Mouse (Mus musculus): ENCODE measurements around the gene Trp53tg5. TPM values are rescaled to one million over a fixed set of nuclear protein-coding genes. Genes with fewer than 3 reads are reported as not detected.

Gene Trp53tg5
- polyA plus RNA-seq (2015; fragmentation: Nextera tagmentation; extraction: Ambion mirVana) = not detected in 2 replicates

DNA sequence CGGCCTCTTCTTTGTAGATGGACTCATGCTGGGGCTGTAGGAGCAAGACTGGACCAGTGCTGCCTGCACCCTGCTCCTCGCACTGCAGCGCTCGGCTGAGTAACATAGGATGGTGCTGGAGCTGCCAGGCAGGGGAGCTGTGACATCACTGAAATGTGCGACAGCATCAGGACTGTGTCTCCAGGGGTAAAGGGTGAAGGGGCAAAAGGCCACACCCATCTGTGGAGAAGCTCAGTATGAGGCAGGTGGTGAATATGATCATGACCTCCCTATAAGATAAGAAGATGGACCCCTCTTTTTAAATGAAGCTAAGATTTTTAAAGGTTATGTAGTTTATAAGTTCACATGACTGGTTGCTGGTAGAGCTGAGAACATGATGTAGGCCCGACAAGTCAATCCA, at the start of gene Trp53tg5:
Gene Trp53tg5 (minus strand): TSS at position 101 of the 400 bp plus-strand sequence.
- Histone ChIP-seq H3K9ac (ENCODE audit: low read depth, low read length) (no peak within 1 kb of the TSS), H3K9me3 (ENCODE audit: control insufficient read depth, low read length) (no peaks in the 10 kb centered on the region), H3K4me1 (ENCODE audit: control insufficient read depth, insufficient read depth, low read depth, low read length) (no peaks in the 10 kb centered on the region), H3K36me3 (ENCODE audit: control insufficient read depth, insufficient read depth, low read length) (peaks cover 22% of the 10 kb centered on the region), H3K4me2 (ENCODE audit: low read length) (no peak within 1 kb of the TSS), H3K4me3 (ENCODE audit: low read length) (no peak within 1 kb of the TSS), H3K27ac (ENCODE audit: low read depth, low read length) (no peak within 1 kb of the TSS), H3K27me3 (replicated peaks; ENCODE audit: control insufficient read depth, insufficient read depth, low read length) (no peaks in the 10 kb centered on the region)
- ATAC-seq = no peak
- 83% methylated on average over 6 of the region's 6 CpGs for WGBS

DNA sequence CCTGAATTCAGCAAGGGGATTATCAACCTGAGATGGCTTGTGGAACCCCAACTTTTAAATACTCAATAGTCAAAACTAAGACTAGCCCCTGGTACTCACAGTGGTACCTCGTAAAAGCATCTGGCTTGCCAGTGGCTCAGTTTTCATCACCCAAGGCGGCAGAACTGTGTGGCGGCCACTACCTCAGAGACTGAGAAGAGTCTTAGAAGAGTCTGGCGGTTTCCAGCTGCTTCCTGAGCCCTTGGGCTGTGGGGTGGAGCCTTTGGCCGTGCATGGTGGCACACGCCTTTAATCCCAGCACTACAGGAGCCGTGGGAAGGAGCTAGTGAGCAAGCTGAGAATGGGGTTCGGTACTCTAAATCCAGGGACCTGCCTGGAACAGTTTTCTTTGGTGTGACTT, 48.8 kb upstream of the Trp53tg5 start:
- Histone ChIP-seq H3K9ac (ENCODE audit: low read depth, low read length) (no peak overlapping the region), H3K9me3 (ENCODE audit: control insufficient read depth, low read length) (peaks cover 3% of the 10 kb centered on the region; the same call in 1 of the 2 replicates), H3K4me3 (ENCODE audit: low read length) (no peak overlapping the region), H3K4me2 (ENCODE audit: low read length) (no peak overlapping the region), H3K4me1 (ENCODE audit: control insufficient read depth, insufficient read depth, low read depth, low read length) (no peaks in the 10 kb centered on the region), H3K27ac (ENCODE audit: low read depth, low read length) (no peak overlapping the region), H3K36me3 (ENCODE audit: control insufficient read depth, insufficient read depth, low read length) (no peaks in the 10 kb centered on the region), H3K27me3 (replicated peaks; ENCODE audit: control insufficient read depth, insufficient read depth, low read length) (no peaks in the 10 kb centered on the region)
- WGBS = 41% methylated on average over 8 of the region's 8 CpGs
- ATAC-seq = no peak

DNA sequence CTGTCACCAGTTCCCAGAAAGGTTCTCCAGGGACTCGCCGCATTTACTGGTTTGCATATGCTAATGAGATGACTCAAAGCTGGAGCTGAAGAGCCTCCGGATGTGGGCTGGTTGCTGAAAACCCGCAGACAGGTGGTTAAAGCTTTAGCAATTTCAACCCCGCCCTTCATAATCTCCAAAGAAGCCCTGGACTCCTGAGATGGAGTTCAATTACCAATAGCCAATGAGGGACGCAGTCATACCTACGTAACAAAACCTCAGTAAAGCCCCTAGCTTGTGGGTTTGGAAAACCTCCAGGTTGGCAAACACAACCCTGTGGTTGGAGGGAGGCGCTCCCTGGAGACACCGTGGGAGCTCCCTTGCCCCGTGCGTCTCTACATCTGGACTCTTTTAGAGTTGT, 48.3 kb upstream of the Trp53tg5 start:
- ATAC-seq = no peak
- peaks cover 3% of the 10 kb centered on the region; the same call in 1 of the 2 replicates for H3K9me3 ChIP-seq (ENCODE audit: control insufficient read depth, low read length)
- no peak overlapping the region for H3K27ac ChIP-seq (ENCODE audit: low read depth, low read length)
- H3K4me1 ChIP-seq (ENCODE audit: control insufficient read depth, insufficient read depth, low read depth, low read length) = no peaks in the 10 kb centered on the region
- H3K4me3 ChIP-seq (ENCODE audit: low read length) = no peak overlapping the region
- no peak overlapping the region for H3K9ac ChIP-seq (ENCODE audit: low read depth, low read length)
- 11% methylated on average over 11 of the region's 11 CpGs for WGBS
- peak overlapping the region; percentile 18 for H3K4me2 ChIP-seq (ENCODE audit: low read length)
- H3K27me3 ChIP-seq (replicated peaks; ENCODE audit: control insufficient read depth, insufficient read depth, low read length) = no peaks in the 10 kb centered on the region
- H3K36me3 ChIP-seq (ENCODE audit: control insufficient read depth, insufficient read depth, low read length) = no peaks in the 10 kb centered on the region

DNA sequence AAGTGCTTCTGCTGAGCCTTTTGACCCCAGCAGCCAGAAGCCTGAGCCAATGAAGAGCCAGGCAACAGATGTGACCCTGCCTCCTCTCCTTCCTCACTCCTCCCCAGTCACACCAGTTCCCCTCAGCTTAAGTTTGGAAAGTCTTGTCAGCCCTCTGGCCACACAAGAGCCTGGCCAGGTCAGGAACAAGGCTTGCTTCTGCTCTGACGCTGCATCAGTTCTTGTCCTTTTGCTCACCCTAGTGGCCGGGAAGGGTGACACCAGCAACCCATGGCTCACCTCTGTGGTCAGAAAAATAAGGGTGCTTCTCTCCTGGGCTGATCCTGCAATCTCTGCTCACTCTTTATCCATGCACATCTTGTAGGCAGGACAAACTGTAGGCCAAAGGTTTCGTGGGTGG, 47.3 kb upstream of the Trp53tg5 start:
- Histone ChIP-seq H3K9ac (ENCODE audit: low read depth, low read length) (no peak overlapping the region), H3K36me3 (ENCODE audit: control insufficient read depth, insufficient read depth, low read length) (no peaks in the 10 kb centered on the region), H3K27ac (ENCODE audit: low read depth, low read length) (no peak overlapping the region), H3K4me3 (ENCODE audit: low read length) (no peak overlapping the region), H3K27me3 (replicated peaks; ENCODE audit: control insufficient read depth, insufficient read depth, low read length) (no peaks in the 10 kb centered on the region), H3K4me1 (ENCODE audit: control insufficient read depth, insufficient read depth, low read depth, low read length) (no peaks in the 10 kb centered on the region), H3K4me2 (ENCODE audit: low read length) (no peak overlapping the region), H3K9me3 (ENCODE audit: control insufficient read depth, low read length) (0 out of 2 replicates have a peak, but pooled peaks cover 3% of the 10 kb centered on the region)
- ATAC-seq = no peak; the same call in 1 of the 2 replicates
- 13% methylated on average over 3 of the region's 3 CpGs for WGBS

DNA sequence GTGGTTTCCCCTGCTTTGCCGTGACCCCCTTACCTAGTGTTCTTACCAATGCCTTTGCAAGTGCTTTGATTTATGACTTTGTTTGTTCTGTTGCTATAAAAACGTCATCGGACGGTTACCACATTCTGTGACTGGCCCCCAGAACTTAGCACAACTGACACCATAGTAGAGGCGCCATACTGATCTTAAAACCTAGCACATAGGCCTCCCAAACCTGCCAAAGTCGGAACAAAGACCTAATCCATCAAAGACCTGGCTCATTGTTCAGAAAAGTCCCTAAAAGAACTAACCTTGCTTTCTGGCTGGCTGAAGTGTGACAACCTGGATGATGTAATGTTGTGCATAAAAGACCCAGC, 45.6 kb upstream of the Trp53tg5 start:
- no peak overlapping the region for H3K27ac ChIP-seq (ENCODE audit: low read depth, low read length)
- no peak overlapping the region for H3K4me2 ChIP-seq (ENCODE audit: low read length)
- WGBS = 75% methylated on average over 6 of the region's 6 CpGs
- ATAC-seq = no peak
- H3K9ac ChIP-seq (ENCODE audit: low read depth, low read length) = no peak overlapping the region
- H3K4me3 ChIP-seq (ENCODE audit: low read length) = no peak overlapping the region
- H3K9me3 ChIP-seq (ENCODE audit: control insufficient read depth, low read length) = 0 out of 2 replicates have a peak, but pooled peaks cover 3% of the 10 kb centered on the region
- H3K36me3 ChIP-seq (ENCODE audit: control insufficient read depth, insufficient read depth, low read length) = no peaks in the 10 kb centered on the region
- H3K4me1 ChIP-seq (ENCODE audit: control insufficient read depth, insufficient read depth, low read depth, low read length) = no peaks in the 10 kb centered on the region
- H3K27me3 ChIP-seq (replicated peaks; ENCODE audit: control insufficient read depth, insufficient read depth, low read length) = no peaks in the 10 kb centered on the region

DNA sequence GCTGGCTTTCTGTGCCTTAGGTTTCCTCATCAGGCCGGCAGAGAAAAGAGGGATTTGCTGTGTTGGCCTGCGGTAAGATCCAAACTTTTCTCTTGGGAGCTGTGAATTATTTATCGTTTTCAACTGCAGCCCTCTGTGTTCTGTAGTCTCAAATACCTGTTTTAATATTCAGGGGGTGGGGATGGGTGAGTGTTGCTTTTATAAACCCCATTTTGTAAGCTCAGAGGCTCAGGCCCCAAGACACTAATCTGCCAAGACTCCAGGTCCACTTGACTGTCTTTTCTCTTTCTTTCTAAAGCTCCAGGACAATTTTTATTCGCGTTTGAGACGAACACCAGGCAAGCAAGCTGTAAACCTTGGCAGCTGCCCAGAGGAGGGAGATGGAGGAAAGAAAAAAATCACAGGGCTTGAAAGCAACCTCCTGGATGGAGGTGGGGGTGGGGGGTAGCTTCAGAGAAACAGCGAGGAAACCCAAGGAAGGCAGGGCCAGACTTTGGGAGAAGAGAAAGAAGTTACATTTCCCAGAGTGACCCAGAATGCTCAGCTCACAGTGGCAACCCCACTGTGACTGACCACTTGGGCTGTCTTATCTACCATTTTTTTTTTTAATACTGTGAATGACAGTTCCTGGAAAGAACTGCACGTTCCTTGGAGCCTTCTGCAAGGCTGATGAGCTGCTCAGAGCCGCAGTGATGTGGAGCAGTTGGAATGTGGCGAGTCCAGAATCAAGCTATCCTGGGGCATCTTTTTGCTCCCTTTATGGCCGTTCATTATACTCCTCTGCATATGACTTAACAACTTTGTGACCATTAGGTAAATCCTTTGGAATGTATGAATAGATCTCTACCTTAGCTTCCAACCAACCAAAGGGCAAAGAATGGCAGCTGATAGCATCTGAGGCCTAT, 45.0 kb upstream of the Trp53tg5 start:
- H3K9me3 ChIP-seq (ENCODE audit: control insufficient read depth, low read length) = 0 out of 2 replicates have a peak, but pooled peaks cover 3% of the 10 kb centered on the region
- 57% methylated on average over 11 of the region's 11 CpGs for WGBS
- H3K4me1 ChIP-seq (ENCODE audit: control insufficient read depth, insufficient read depth, low read depth, low read length) = no peaks in the 10 kb centered on the region
- no peak for ATAC-seq
- no peak overlapping the region for H3K9ac ChIP-seq (ENCODE audit: low read depth, low read length)
- H3K27me3 ChIP-seq (replicated peaks; ENCODE audit: control insufficient read depth, insufficient read depth, low read length) = no peaks in the 10 kb centered on the region
- no peaks in the 10 kb centered on the region for H3K36me3 ChIP-seq (ENCODE audit: control insufficient read depth, insufficient read depth, low read length)
- no peak overlapping the region for H3K4me2 ChIP-seq (ENCODE audit: low read length)
- H3K4me3 ChIP-seq (ENCODE audit: low read length) = no peak overlapping the region
- H3K27ac ChIP-seq (ENCODE audit: low read depth, low read length) = no peak overlapping the region

DNA sequence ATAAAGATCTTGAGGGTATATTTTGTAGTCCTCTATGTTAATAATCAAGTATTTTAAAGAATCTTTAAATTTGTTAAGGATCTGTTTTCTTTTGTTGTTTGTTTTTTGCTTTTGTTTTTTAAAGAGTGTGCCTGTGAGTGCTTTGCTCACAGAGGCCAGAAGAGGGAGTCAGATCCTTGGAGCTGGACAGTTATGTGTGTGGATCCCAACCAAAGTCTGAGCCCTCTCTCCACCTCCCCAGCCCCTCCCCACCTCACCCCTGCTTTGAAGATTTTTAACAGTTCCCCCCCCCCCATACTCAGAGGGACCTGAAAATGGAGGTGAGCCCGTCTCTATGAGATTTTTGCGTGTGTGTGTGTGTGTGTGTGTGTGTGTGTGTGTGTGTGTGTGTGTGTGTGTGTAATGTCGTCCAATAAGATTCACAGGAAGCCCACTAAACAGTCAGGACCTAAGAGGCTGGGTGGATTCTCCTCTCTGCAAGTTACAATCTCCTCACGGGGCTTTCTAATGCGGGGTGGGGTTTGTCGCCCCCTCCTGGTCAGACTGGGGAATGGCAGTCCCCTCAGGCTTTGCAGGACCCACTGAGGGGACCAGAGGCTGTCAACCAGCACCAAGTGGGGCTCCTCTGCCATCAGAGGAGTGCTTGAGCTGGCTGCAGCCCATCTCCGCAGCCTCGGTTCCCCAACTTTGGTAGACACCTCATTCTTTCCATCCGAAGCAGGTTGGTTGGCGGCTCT, 44.1 kb upstream of the Trp53tg5 start:
- H3K4me2 ChIP-seq (ENCODE audit: low read length) = no peak overlapping the region
- H3K27ac ChIP-seq (ENCODE audit: low read depth, low read length) = no peak overlapping the region
- ATAC-seq = no peak
- no peaks in the 10 kb centered on the region for H3K27me3 ChIP-seq (replicated peaks; ENCODE audit: control insufficient read depth, insufficient read depth, low read length)
- H3K9ac ChIP-seq (ENCODE audit: low read depth, low read length) = no peak overlapping the region
- H3K4me3 ChIP-seq (ENCODE audit: low read length) = no peak overlapping the region
- 30% methylated on average over 10 of the region's 10 CpGs for WGBS
- no peaks in the 10 kb centered on the region for H3K9me3 ChIP-seq (ENCODE audit: control insufficient read depth, low read length)
- H3K4me1 ChIP-seq (ENCODE audit: control insufficient read depth, insufficient read depth, low read depth, low read length) = no peaks in the 10 kb centered on the region
- H3K36me3 ChIP-seq (ENCODE audit: control insufficient read depth, insufficient read depth, low read length) = no peaks in the 10 kb centered on the region

DNA sequence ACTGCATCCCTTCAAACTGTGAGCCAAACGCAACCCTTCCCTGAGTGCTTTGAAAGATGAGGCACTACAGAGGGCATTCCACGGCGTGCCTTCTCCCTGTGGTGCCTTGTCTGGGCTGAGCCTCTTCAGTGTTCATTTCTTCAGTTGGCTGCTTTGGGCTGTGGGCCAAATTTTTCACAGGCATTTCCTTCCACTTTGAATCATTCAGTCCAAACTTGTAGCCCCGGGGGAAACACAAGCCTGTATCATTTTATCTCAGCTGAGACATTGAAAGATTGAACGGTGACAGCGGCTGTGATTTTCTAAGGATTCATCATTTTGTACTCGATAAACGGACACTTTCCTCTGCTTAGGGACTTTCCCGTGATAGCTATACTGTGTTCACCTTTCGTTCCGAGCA, 43.1 kb upstream of the Trp53tg5 start:
- no peaks in the 10 kb centered on the region for H3K9me3 ChIP-seq (ENCODE audit: control insufficient read depth, low read length)
- H3K4me3 ChIP-seq (ENCODE audit: low read length) = no peak overlapping the region
- WGBS = 82% methylated on average over 11 of the region's 11 CpGs
- no peak overlapping the region for H3K27ac ChIP-seq (ENCODE audit: low read depth, low read length)
- H3K27me3 ChIP-seq (replicated peaks; ENCODE audit: control insufficient read depth, insufficient read depth, low read length) = no peaks in the 10 kb centered on the region
- no peak overlapping the region for H3K4me2 ChIP-seq (ENCODE audit: low read length)
- H3K4me1 ChIP-seq (ENCODE audit: control insufficient read depth, insufficient read depth, low read depth, low read length) = no peaks in the 10 kb centered on the region
- H3K36me3 ChIP-seq (ENCODE audit: control insufficient read depth, insufficient read depth, low read length) = no peaks in the 10 kb centered on the region
- no peak for ATAC-seq
- no peak overlapping the region for H3K9ac ChIP-seq (ENCODE audit: low read depth, low read length)

DNA sequence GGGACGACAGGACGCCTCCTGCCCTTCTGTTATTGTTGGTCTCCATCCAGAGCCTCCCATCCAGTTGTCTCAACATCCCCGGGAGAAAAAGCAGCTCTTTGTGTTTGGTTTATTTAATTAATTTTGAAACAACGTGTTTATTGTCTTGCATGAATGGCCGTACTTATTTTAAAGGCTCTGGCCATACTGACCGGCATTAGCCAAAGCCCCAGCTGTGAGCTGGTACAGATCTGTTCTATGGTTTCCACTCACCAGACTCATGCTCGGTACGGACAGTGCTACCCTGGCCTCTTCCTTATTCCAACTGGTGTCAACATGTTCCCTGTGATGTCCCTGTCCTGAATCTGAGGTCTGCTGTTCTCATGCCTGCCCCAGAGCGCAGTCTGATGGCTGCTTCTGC, 42.4 kb upstream of the Trp53tg5 start:
- WGBS = 73% methylated on average over 9 of the region's 9 CpGs
- Histone ChIP-seq H3K4me1 (ENCODE audit: control insufficient read depth, insufficient read depth, low read depth, low read length) (no peaks in the 10 kb centered on the region), H3K4me2 (ENCODE audit: low read length) (no peak overlapping the region)

More for the DNA sequence above, 42.4 kb upstream of the Trp53tg5 start:
- no peaks in the 10 kb centered on the region for H3K27me3 ChIP-seq (replicated peaks; ENCODE audit: control insufficient read depth, insufficient read depth, low read length)
- no peak overlapping the region for H3K27ac ChIP-seq (ENCODE audit: low read depth, low read length)
- H3K4me3 ChIP-seq (ENCODE audit: low read length) = no peak overlapping the region
- no peak for ATAC-seq
- no peaks in the 10 kb centered on the region for H3K36me3 ChIP-seq (ENCODE audit: control insufficient read depth, insufficient read depth, low read length)
- H3K9ac ChIP-seq (ENCODE audit: low read depth, low read length) = no peak overlapping the region
- no peaks in the 10 kb centered on the region for H3K9me3 ChIP-seq (ENCODE audit: control insufficient read depth, low read length)

Measured in hindbrain, embryonic 16.5 days (tissue).